Mouse (Mus musculus): Measurements from ENCODE around the gene 0610009B22Rik. TPM values are rescaled to one million over a fixed set of nuclear protein-coding genes. Genes with fewer than 3 reads are reported as not detected.

0610009B22Rik gene
- polyA plus RNA-seq (2017; shearing (Covaris generic)): 12.1 TPM

DNA sequence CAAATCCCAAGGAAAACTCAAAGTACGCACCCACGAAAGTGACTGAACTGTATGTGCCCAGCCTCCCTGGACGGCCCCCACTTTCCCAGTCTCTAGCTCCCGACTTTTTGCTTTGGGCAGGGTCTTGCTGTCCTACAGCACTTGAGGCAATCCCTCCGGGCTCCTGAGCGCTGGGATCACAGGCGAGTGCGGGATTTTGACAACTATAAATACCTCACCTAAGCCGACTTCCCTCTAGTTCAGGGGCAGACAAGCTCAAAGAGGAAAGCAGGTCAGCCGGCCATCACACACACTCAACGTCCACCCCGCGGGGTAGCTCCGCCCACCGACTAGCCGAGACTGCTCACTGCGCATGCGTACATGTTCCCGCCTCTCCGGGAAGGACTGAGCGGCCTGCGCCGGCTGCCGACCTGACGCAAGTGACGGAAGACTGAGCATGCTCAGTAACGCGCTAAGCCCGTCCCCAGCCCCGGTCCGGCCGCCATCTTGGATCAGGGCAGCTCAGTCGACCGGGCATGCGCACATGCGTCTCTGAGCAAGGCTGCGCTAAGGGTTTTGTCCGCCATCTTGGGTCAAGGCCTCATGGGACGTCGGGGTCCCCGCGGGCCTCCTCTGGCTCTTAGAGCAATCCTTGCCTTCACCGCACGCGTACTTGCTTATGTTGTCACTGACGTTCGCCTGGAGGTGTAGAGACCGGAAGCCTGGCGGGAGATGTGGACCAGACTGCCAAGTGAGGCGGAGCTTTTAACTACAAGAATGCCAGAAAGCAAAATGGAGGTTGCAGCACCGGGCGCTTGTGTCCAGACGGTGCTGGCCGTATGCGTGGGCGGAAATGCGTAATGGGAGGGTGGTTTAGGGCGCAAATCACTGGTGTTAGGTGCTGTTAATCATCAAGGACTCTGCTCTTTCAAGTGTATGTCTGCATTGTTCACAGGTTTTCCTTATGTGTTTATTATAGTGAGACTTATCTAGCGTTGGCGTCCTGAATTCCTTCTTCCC, at the start of gene 0610009B22Rik:
0610009B22Rik (minus strand) TSS at position 545 of the 999 bp plus-strand sequence.

DNA sequence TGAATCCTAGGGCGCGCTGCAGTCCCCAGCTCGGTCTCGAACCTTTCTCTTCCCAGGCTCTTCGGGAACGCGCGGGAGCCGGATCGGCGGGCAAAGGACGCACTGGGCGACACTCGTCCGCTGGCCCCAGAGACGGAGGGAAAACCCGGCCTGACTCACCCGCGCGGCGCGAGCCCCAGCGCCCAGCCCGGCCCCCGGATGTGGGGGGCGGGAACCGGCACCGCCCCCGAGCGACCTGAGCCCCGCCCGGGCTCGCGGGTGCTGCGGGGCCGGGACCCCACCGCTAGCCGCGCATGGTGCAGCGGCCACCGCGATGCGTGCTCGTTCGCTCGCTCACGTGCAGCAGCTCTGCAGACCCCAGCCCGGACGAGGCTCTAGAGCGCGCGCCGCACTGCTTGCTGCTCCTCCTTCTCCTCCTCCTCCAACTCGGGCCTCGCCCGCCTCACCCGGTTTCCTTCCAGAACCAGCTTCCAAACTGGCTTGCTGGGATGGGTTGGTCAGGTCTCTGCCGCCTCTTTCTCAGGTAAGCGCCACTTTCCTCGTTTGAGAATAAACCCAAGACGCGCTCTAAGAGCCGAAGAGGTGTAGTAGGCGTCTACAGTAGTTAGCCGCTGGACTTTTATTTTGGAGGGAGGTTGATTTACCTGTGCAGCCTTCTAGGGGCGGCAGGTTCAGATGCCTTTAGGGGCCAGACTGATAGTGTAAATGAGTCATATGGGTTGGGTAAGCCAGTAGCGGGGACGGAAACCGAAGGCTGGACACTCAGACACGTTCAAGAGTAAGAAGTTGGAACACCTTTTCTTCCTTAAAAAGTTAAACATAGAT, 37.8 kb downstream of the 0610009B22Rik start, which contains the start of the genes N4bp3 and D930048N14Rik:
N4bp3 (minus strand) TSS at position 152 of the 825 bp plus-strand sequence.
D930048N14Rik (plus strand) TSS at position 264 of the 825 bp plus-strand sequence.

GRCm38 (mm10) chr11:51635525-51636322, 53.0 kb downstream of the 0610009B22Rik start, which contains the start of gene Rmnd5b:
Gene Rmnd5b, minus strand, starts transcription at chr11:51635896.

Other genes starting within 250 kb of the 0610009B22Rik start
- 25.4 TPM for gene Phykpl, start 104.1 kb downstream of the 0610009B22Rik start, polyA plus RNA-seq (2017; shearing (Covaris generic))
- 523 TPM for gene Hnrnpab, start 82.0 kb downstream of the 0610009B22Rik start, polyA plus RNA-seq (2017; shearing (Covaris generic))
- gene Nhp2, start 69.1 kb downstream of the 0610009B22Rik start, polyA plus RNA-seq (2017; shearing (Covaris generic)): 100 TPM
- 84.9 TPM for gene Rmnd5b, start 53.0 kb downstream of the 0610009B22Rik start, polyA plus RNA-seq (2017; shearing (Covaris generic))
- gene N4bp3, start 38.0 kb downstream of the 0610009B22Rik start, polyA plus RNA-seq (2017; shearing (Covaris generic)): 5.6 TPM
- 1.7 TPM for gene D930048N14Rik, start 37.9 kb downstream of the 0610009B22Rik start, polyA plus RNA-seq (2017; shearing (Covaris generic))
- gene Sec24a, start 74.8 kb upstream of the 0610009B22Rik start, polyA plus RNA-seq (2017; shearing (Covaris generic)): 37.7 TPM
- 113 TPM for gene Sar1b, start 74.8 kb upstream of the 0610009B22Rik start, polyA plus RNA-seq (2017; shearing (Covaris generic))
- 7.1 TPM for gene Jade2, start 168.8 kb upstream of the 0610009B22Rik start, polyA plus RNA-seq (2017; shearing (Covaris generic))

All from CD4-positive, CD25-positive, alpha-beta regulatory T cell (primary cell).